Mouse (Mus musculus): Measurements from ENCODE around the gene Mrgprb3. TPM values are rescaled to one million over a fixed set of nuclear protein-coding genes. Genes with fewer than 3 reads are reported as not detected.

Gene Mrgprb3
- polyA plus RNA-seq (2012) = not detected in 2 replicates

- Histone ChIP-seq H3K4me1 (ENCODE audit: control insufficient read depth) (no peaks in the 10 kb centered on the region), H3K36me3 (ENCODE audit: control insufficient read depth) (no peaks in the 10 kb centered on the region), H3K27me3 (ENCODE audit: control insufficient read depth) (no peaks in the 10 kb centered on the region), H3K9me3 (ENCODE audit: control insufficient read depth, low read length) (peaks cover 2% of the 10 kb centered on the region; the same call in 1 of the 2 replicates), H3K4me3 (replicated peaks) (no peak within 1 kb of the TSS)
- TF ChIP-seq TAL1 (IDR thresholded peaks at IDR 0.05; ENCODE audit: low read length) (no peak), GATA1 (IDR thresholded peaks at IDR 0.05; ENCODE audit: low read length) (no peak)
Measured at GRCm38 (mm10) chr7:48643711-48644110, at the start of gene Mrgprb3. Mrgprb3 (minus strand) TSS chr7:48643811.

Other genes with a start within 250 kb of the Mrgprb3 start
- gene Mrgprb1, start 187.5 kb downstream of the Mrgprb3 start, polyA plus RNA-seq (2012) = not detected in 2 replicates
- gene Mrgprx2, start 144.5 kb downstream of the Mrgprb3 start, polyA plus RNA-seq (2012) = not detected in 2 replicates
- gene Mrgprb2, start 85.7 kb downstream of the Mrgprb3 start, polyA plus RNA-seq (2012) = not detected in 2 replicates
- gene Zdhhc13, start 145.2 kb upstream of the Mrgprb3 start, polyA plus RNA-seq (2012) = 0.05 and 0.08 TPM in 2 replicates
- gene Csrp3, start 204.2 kb upstream of the Mrgprb3 start, polyA plus RNA-seq (2012) = not detected in 2 replicates
- 19.5 and 22.3 TPM in 2 replicates for gene E2f8, start 237.8 kb upstream of the Mrgprb3 start, polyA plus RNA-seq (2012)

Measured in erythroblast, embryonic 14.5 days (primary cell).